Mouse (Mus musculus): Measurements from ENCODE around the gene Rbm18. TPM values are rescaled to one million over a fixed set of nuclear protein-coding genes. Genes with fewer than 3 reads are reported as not detected.
"Not testable (repeated sequence)": the region's sequence is repeated elsewhere in the genome, so short reads cannot be mapped to it uniquely, and the experiment has no call there.

Rbm18 gene
- total RNA-seq (2014; fragmentation: Nextera tagmentation) (16.6 and 17.7 TPM in 2 replicates), total RNA-seq (2017) (19.1 and 25.0 TPM in 2 replicates)

- ATAC-seq (replicated peaks; ENCODE audit: low FRiP score, low TSS enrichment, poor library complexity, severe bottlenecking) = peak; percentile 94
Observed at GRCm38 (mm10) chr2:36136300-36136941, at the start of gene Rbm18, which contains the start of gene Mrrf. Gene Rbm18, minus strand, starts transcription at chr2:36136773. Gene Mrrf, plus strand, starts transcription at chr2:36136389.

DNA sequence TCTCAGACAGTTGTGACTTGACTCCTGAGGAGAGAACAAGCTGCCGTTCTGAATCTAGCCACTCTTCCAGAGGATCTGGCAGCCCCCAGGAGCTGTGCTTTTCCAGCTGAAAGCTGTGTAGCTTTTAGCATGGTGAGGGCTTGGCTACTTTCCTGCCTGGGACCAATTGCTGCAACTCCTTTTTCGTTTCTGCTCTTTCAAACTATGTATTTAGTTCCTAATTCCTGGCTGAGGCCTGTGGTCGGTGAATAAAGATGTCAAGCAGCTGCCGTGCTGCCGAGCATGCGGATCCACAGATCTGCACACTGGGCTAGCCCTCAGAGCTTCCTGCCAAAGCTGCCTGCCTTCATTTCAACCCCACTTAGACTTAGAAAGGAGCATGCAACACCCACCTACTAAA is 48.3 kb upstream of the Rbm18 start:
- ATAC-seq (replicated peaks; ENCODE audit: low FRiP score, low TSS enrichment, poor library complexity, severe bottlenecking) = no peak

GRCm38 (mm10) chr2:36184192-36184591 is 47.6 kb upstream of the Rbm18 start:
- no peak for ATAC-seq (replicated peaks; ENCODE audit: low FRiP score, low TSS enrichment, poor library complexity, severe bottlenecking)

- no peak for ATAC-seq (replicated peaks; ENCODE audit: low FRiP score, low TSS enrichment, poor library complexity, severe bottlenecking)
Observed at GRCm38 (mm10) chr2:36183278-36183677, 46.7 kb upstream of the Rbm18 start.

- not testable (repeated sequence) for ATAC-seq (replicated peaks; ENCODE audit: low FRiP score, low TSS enrichment, poor library complexity, severe bottlenecking)
Observed at GRCm38 (mm10) chr2:36181587-36182368, 45.2 kb upstream of the Rbm18 start.

DNA sequence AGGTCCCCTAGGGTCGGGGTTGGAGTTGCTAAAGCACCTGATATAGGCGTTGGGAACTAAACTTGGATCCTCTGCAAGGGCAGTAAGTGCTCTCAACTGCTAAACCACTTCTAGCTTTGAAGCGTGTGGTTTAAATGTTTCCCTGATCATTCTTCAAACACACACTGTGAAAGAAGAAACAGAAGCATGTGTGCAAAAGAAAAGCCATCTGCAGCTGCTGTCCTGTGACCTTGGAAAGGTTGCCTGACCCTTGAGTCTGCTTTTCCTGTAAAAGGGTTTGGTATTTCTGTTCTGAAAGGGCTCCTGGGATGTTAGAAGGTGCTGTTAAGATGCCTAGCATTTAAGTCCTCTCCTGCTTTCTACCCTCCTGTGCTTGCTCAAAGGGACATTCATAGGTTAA is 42.9 kb upstream of the Rbm18 start:
- ATAC-seq (replicated peaks; ENCODE audit: low FRiP score, low TSS enrichment, poor library complexity, severe bottlenecking) = no peak

DNA sequence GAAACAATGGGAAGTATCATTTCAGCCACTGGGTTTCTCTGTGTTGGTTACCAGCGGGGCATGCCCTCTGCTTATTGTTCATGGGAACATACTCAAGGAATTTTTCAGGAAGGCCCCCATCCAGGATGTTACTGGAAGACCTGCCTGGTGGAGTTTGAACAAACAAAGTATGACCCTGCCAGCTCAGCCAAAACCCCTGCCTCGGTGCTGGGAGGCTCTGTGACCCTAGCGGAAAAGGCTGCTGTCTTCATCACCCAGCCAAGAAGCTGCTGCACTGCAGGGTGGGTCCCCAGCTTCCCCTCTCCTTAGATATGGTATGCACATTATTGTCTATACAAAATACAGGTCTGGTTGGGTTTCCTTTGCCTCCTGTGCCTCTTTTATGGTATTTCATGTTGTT is 36.0 kb upstream of the Rbm18 start:
- ATAC-seq (replicated peaks; ENCODE audit: low FRiP score, low TSS enrichment, poor library complexity, severe bottlenecking) = no peak

GRCm38 (mm10) chr2:36172136-36172535 is 35.6 kb upstream of the Rbm18 start:
- no peak for ATAC-seq (replicated peaks; ENCODE audit: low FRiP score, low TSS enrichment, poor library complexity, severe bottlenecking)

DNA sequence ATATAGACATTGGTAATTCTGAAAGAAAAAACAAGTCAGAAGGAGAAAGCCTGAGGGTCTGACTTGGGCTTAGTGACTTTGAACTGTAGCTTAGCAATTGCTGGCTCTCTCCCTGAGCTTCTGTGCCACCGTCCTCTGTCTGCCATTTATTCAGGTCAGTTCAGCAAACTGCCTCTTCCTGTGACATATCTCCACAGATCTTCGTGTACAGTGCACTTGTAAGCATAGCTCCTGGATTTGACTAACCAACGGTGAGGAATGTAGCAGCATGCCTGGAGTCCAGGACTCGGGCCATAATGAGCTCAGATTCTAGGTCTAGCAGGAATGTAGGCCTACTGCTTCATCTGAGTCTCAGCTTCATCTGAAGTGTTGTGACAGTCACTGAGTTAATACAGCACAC is 32.6 kb upstream of the Rbm18 start:
- no peak for ATAC-seq (replicated peaks; ENCODE audit: low FRiP score, low TSS enrichment, poor library complexity, severe bottlenecking)

- ATAC-seq (replicated peaks; ENCODE audit: low FRiP score, low TSS enrichment, poor library complexity, severe bottlenecking) = no peak
Observed at GRCm38 (mm10) chr2:36167990-36168618, 31.5 kb upstream of the Rbm18 start.

DNA sequence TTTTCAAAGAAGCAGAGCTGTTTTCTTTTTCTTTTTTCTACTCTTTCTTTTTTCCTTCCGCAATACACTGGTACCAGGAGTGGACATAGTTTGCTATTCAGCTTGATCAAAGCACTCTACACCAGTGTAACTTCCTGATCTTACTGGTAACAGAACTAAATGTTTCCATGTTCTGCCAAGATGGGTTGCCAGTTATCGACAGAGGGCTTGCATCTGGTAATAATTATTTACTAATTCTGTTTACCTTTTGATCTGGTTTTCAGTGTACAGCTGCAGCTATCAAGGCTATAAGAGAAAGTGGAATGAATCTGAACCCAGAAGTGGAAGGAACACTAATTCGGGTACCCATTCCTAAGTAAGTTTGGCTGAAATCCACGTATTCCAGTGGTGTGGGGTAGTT is 22.8 kb upstream of the Rbm18 start:
- no peak for ATAC-seq (replicated peaks; ENCODE audit: low FRiP score, low TSS enrichment, poor library complexity, severe bottlenecking)

DNA sequence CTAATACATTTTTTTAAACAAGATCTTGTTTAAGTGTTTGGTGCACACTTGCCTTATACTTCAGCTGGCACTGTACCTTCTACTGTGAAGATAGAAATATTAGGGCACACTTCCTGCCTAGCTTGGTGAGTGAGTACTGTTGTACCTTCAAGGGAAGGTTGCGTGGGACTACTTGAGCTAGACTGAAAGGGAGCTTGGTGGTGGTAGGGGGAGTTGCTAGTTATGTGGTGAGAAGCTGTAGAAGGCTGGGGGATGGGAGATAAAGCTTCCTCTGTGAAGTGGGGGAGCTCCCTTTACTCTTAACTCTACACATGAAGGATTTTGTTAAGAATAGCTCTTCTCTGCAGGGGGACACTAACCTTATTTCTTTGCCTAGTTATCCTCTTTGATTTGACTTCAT is 20.9 kb upstream of the Rbm18 start:
- ATAC-seq (replicated peaks; ENCODE audit: low FRiP score, low TSS enrichment, poor library complexity, severe bottlenecking) = no peak

GRCm38 (mm10) chr2:36152401-36152800 is 15.8 kb upstream of the Rbm18 start:
- not testable (repeated sequence) for ATAC-seq (replicated peaks; ENCODE audit: low FRiP score, low TSS enrichment, poor library complexity, severe bottlenecking)

GRCm38 (mm10) chr2:36148876-36149365 is 12.3 kb upstream of the Rbm18 start:
- ATAC-seq (replicated peaks; ENCODE audit: low FRiP score, low TSS enrichment, poor library complexity, severe bottlenecking) = no peak

GRCm38 (mm10) chr2:36139096-36139495 is 2.5 kb upstream of the Rbm18 start:
- ATAC-seq (replicated peaks; ENCODE audit: low FRiP score, low TSS enrichment, poor library complexity, severe bottlenecking) = no peak

GRCm38 (mm10) chr2:36135887-36136286 is 686 bp downstream of the Rbm18 start:
- no peak for ATAC-seq (replicated peaks; ENCODE audit: low FRiP score, low TSS enrichment, poor library complexity, severe bottlenecking)

DNA sequence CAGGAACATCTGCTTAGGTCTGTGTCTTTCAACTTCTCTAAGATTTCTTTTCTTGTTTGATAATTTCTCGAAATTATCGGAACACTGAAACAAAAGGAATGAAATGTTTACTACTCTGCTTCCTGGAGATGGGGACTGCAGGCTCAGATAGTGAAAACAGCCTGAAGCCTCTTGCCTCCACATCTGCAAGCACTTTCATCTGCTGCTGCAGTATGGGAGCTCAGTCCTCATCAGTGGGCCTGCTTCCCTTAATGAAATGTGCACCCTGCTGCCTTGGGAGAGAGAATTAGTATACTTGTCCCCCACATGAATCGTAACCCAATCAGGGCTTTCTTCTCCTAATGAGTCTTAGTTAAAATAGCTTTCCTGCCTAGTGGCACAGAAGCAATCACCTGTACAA is 7.5 kb downstream of the Rbm18 start:
- ATAC-seq (replicated peaks; ENCODE audit: low FRiP score, low TSS enrichment, poor library complexity, severe bottlenecking) = no peak

- ATAC-seq (replicated peaks; ENCODE audit: low FRiP score, low TSS enrichment, poor library complexity, severe bottlenecking) = no peak
Observed at GRCm38 (mm10) chr2:36127973-36128372, 8.6 kb downstream of the Rbm18 start.

DNA sequence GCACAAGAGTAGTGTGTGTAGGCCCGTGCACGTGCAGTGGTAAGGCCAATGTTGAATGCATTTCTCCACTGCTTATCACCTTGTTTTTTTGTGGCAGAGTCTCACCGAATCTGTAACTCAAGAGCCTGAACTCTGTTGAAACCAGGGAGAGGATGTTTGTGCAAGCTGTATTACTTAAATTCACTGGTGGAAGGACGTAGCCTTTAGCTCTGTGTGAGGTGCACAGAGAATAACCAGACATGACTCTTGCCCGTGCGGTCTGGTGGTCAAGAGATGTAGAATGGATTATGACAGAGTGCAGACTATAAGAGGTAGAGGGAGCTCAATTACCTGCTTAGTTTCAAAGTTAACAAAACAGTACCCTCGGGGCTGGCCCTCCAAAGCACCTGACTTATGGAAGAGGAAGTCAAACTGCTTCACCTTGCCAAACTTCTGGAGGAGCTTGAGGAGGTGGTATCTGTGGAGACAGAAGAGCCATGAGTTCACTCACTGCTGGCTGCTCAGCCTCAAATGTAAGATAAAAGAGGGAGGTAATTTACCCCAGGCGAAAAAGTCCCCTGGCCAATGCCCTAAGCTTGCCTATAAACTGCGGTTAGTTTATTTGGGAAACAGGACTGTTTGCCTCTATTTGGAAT is 9.7 kb downstream of the Rbm18 start:
- ATAC-seq (replicated peaks; ENCODE audit: low FRiP score, low TSS enrichment, poor library complexity, severe bottlenecking) = no peak

- ATAC-seq (replicated peaks; ENCODE audit: low FRiP score, low TSS enrichment, poor library complexity, severe bottlenecking) = no peak
Observed at GRCm38 (mm10) chr2:36112632-36113031, 23.9 kb downstream of the Rbm18 start.

Data from megakaryocyte-erythroid progenitor cell, adult 5-6 weeks (primary cell).